Mouse (Mus musculus) cerebellum, postnatal 25 days (tissue): ENCODE results near the gene Ercc6l2.

Experiments
- DNase-seq, 2 experiments: peaks; one replicate each; pipeline ENCODE4 v3.0.0; 2021; ENCODE audit warnings: mixed read lengths in 2 of 2

Ercc6l2 gene

DNA sequence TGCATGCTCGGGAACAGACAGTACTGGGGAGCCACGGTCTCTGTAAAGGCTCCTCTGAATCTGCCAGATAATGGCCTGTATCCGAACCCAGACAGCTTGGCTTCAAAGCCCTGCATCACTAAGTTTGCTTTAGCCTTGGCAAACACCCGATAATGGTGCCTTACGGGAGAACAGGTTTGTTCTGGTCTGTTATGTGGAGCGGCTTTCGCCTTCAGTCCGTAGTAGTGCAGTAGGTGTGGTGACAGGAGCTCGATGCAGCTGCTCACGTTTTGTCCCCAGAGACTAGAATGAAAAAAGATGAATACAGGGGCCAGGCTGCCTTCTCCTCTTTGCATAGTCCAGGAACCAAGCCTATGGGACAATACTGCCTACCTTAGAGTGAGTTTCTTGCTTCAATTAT, 115.5 kb downstream of the Ercc6l2 start:
- no peak for DNase-seq

DNA sequence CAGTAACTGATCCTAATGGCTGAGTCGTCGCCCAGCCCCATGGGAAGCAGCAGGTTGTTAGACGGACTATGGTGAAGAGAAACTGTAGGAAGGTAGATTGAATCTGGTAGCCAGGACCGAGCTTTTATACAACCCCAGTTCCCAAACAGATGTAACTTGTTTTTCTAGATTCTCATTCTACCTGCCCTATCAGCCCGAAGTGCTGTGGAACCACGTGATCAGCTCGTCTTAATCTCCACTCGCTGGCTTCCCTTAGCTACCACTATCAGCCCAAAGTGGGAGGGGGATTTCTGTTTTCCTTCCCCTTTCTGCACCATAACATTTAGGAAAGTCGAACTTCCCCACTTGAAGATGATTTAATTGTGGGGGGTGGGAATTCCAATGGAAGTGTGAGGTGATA, 121.3 kb downstream of the Ercc6l2 start:
- no peak for DNase-seq

DNA sequence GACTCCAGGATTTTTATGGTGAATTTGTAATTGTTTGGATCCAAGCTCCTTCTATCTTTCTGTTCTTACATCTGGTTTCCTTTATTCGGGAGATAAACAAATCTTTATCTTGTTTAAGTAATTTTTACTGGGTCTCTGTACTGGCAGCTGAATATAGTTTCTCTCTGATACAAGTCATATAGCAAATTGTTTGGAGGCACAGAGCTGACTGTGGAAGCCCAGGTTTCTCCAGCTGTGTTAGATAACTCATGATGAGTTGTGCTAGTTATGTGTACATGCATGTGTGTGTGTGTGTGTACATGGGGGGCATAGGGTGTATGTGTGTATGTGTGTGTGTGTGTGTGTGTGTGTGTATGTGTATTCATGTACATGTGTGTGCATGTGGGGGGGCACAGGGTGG, 125.2 kb downstream of the Ercc6l2 start:
- no peak for DNase-seq

DNA sequence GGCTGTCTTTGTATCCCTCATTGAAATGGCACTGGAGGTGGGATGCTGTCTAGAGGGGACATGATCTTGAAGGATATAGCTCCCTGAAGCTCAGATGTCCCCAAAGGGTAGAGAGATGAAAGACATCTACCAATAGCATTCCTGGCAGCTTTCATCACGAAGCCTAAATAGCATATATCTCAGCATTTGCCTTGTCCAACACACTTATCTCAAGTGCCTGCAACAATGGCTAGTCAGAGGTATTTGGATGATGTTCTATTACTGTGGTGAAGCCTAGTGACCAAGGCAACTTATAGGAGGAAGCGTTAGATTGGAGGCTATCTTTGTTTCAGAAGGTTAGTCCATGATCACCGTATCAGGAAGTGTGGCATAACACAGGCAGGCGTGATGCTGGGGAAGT, 126.1 kb downstream of the Ercc6l2 start:
- no peak for DNase-seq

DNA sequence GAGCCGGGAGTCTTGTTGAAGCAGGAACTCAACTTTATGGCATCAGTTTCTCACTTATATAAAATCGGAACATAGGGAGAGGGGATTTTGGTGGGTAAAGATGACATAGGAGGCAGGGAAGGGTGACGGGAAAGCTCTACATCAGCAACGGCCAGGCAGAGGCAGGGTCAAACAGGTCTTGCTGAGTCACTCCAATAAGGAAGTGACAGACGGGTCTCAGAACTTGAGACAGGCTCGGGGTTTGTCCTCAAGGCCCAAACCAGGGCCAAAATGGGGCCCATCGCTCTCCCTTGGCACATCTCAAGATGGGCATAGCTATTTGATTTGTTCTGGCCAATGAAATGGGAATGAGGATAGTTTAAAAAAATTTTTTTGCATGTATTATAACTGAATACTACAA, 128.6 kb downstream of the Ercc6l2 start:
- no peak for DNase-seq

DNA sequence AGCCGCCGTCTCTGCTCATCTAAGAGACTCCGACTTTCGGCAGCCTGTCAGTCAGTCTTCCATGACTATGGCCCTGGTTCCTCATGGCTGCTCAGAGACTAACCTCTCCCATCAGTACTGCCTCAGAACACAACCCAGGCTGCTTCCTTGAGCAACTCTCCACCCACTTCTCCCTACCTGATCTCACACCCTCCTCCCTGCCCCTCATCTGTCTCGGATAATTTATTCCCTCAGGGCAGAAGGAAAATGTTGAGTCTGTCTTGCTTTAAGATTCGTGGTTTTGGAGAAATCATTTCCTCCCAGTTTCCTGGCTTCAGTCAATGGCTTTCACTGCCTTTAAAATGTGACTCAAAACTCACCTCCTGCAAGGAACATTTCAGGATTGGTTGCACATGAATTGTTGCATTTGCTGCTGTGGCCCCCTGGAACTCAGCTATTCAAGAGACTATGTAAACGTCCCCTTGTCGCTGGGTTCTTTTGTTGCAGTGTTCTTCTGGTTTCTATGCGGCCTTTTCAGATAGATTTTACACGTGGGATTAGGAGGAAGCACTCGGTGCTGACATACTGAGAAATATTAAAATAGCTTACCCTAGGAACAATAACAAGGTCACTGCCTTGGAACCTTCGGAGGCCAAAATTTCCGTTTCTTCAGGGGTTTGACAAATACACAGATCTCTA, 129.4 kb downstream of the Ercc6l2 start:
- no peak for DNase-seq
